17 mouse cellular contexts compared by ENCODE assay signal in the genomic region with DNA sequence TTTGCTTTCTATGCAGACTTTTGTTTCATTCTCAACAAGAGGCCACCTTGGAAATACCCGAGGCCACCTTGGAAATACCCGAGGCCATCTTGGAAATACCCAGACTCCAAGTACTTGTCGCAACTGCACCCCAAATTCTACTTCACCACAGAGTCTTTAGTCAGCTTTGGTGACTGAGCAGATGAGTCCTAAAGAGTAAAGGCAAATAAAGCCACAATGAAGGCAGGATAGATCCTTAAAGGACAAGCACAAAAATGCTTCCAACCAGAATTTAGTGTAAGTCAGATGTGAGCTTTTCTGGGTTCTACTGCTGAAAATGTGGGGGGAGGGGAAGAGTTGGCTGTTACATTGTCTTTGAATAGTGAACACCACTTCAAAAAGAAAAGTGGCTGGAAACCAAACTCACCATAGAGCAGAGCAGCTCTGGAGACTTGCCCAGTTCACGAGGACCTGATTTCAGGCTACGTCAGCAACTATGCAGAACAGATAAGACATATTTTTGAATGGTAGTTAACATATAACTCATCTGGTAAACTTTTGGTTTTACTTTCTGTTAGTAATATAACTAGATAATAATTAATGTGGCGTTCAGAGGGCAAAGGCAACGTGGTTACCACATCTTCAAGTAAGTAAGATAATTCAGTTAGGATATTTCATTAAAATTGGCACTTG. TPM values are rescaled to one million over a fixed set of nuclear protein-coding genes. Genes with fewer than 3 reads are reported as not detected.
DNase-seq lines count a peak whose midpoint lies in the region; ATAC-seq and TF ChIP-seq lines count a peak whose summit lies in the region.
"Had no signal": no experiment of that assay in that cellular context is flagged by ENCODE, and none has a peak within 500 bp of the region (broad histone marks: within the 10 kb centered on the region; RNA-seq: fewer than 3 reads in every experiment).

No protein-coding gene starts in this region.

- no peaks in the 10 kb centered on the region for H3K27me3 ChIP-seq in liver, adult 2 months (ENCODE audit: control insufficient read depth, insufficient read depth, low read length)
- H3K27me3 ChIP-seq in liver, embryonic 12.5 days (replicated peaks) = no peaks in the 10 kb centered on the region
- no peaks in the 10 kb centered on the region for H3K27me3 ChIP-seq in CH12.LX (replicated peaks)
- H3K27me3 ChIP-seq in forebrain, embryonic 12.5 days = no peaks in the 10 kb centered on the region
- H3K27me3 ChIP-seq: embryonic facial prominence, embryonic 13.5 days; forebrain, embryonic 13.5 days; heart, embryonic 15.5 days; hindbrain, embryonic 13.5 days had no signal

- H3K9ac ChIP-seq in liver, adult 2 months (ENCODE audit: low read depth, low read length) = no peak overlapping the region
- no peak overlapping the region for H3K9ac ChIP-seq in liver, embryonic 12.5 days
- peak overlapping the region; percentile 86 for H3K9ac ChIP-seq in CH12.LX (ENCODE audit: insufficient read depth, low read depth)
- H3K9ac ChIP-seq in forebrain, embryonic 12.5 days = no peak overlapping the region
- H3K9ac ChIP-seq: embryonic facial prominence, embryonic 13.5 days; forebrain, embryonic 13.5 days; heart, embryonic 15.5 days; hindbrain, embryonic 13.5 days; liver, embryonic 14.5 days had no signal

- in situ Hi-C loops in CH12.LX (cut with MboI; ENCODE audit: low pct_ligation_motif_present, low pct_unique_long_range_greater_than_20kb, low sequenced_read_pairs) = loop anchor here (10.0 kb wide), 1 partner anchor 133 kb away; no protein-coding TSS in a partner anchor

- dilution Hi-C loops in CH12.LX (cut with MboI; ENCODE audit: extremely low pct_ligation_motif_present, extremely low pct_unique_long_range_greater_than_20kb, low sequenced_read_pairs) = no loop called here

- ATAC-seq in liver, embryonic 12.5 days = no peak
- 0 out of 2 replicates have a peak, but pooled peaks have one; percentile 43 for ATAC-seq in erythroblast, adult 5-6 weeks (replicated peaks; ENCODE audit: low FRiP score, poor library complexity, severe bottlenecking)
- ATAC-seq in forebrain, embryonic 12.5 days (ENCODE audit: low FRiP score) = no peak
- ATAC-seq: forebrain, embryonic 13.5 days had no signal

- no peak overlapping the region for H3K4me3 ChIP-seq in liver, adult 2 months (ENCODE audit: insufficient read depth, low read depth, low read length)
- no peak overlapping the region for H3K4me3 ChIP-seq in liver, embryonic 12.5 days
- peak overlapping the region; percentile 41 to 55 (median 48) for H3K4me3 ChIP-seq in CH12.LX (replicated peaks in 1 of 3; ENCODE audit: low read depth in 2 of 3, low read length in 2 of 3, poor library complexity in 1 of 3)
- no peak overlapping the region for H3K4me3 ChIP-seq in forebrain, embryonic 12.5 days (replicated peaks)
- H3K4me3 ChIP-seq: embryonic facial prominence, embryonic 13.5 days; forebrain, embryonic 13.5 days; heart, embryonic 15.5 days; hindbrain, embryonic 13.5 days; limb, embryonic 10.5 days had no signal

- H3K9me3 ChIP-seq in liver, embryonic 12.5 days (replicated peaks) = no peaks in the 10 kb centered on the region
- H3K9me3 ChIP-seq in CH12.LX (replicated peaks; ENCODE audit: low read length) = no peaks in the 10 kb centered on the region
- no peaks in the 10 kb centered on the region for H3K9me3 ChIP-seq in forebrain, embryonic 12.5 days
- H3K9me3 ChIP-seq: embryonic facial prominence, embryonic 13.5 days; forebrain, embryonic 13.5 days; heart, embryonic 15.5 days; hindbrain, embryonic 13.5 days; limb, embryonic 10.5 days had no signal

- H3K27ac ChIP-seq in liver, adult 2 months (replicated peaks; ENCODE audit: insufficient read depth, low read depth, low read length) = 0 out of 2 replicates have a peak overlapping the region, but pooled peaks have one; percentile 23
- H3K27ac ChIP-seq in liver, embryonic 12.5 days = no peak overlapping the region
- H3K27ac ChIP-seq in CH12.LX (ENCODE audit: insufficient read depth, low read depth) = peak overlapping the region; percentile 100
- no peak overlapping the region for H3K27ac ChIP-seq in forebrain, embryonic 12.5 days
- H3K27ac ChIP-seq: embryonic facial prominence, embryonic 13.5 days; forebrain, embryonic 13.5 days; heart, embryonic 15.5 days; hindbrain, embryonic 13.5 days; limb, embryonic 10.5 days; liver, embryonic 14.5 days had no signal

- peaks cover 9% of the 10 kb centered on the region for H3K4me1 ChIP-seq in liver, adult 2 months (ENCODE audit: control insufficient read depth, insufficient read depth, low read length)
- H3K4me1 ChIP-seq in liver, embryonic 12.5 days = no peaks in the 10 kb centered on the region
- peaks cover 10 to 35% of the 10 kb centered on the region in 2 experiments for H3K4me1 ChIP-seq in CH12.LX (ENCODE audit: control insufficient read depth in 1 of 2, insufficient read depth in 2 of 2)
- no peaks in the 10 kb centered on the region for H3K4me1 ChIP-seq in forebrain, embryonic 12.5 days
- H3K4me1 ChIP-seq: embryonic facial prominence, embryonic 13.5 days; forebrain, embryonic 13.5 days; hindbrain, embryonic 13.5 days; limb, embryonic 10.5 days had no signal

- no peak; the same call in none of the 2 replicates for TF ChIP-seq RAD21 in CH12.LX (IDR thresholded peaks at IDR 0.05; ENCODE audit: low read depth, low read length)

- H3K79me2 ChIP-seq in liver, adult 2 months (ENCODE audit: control insufficient read depth, insufficient read depth, low read length) = no peaks in the 10 kb centered on the region
- no peaks in the 10 kb centered on the region for H3K79me2 ChIP-seq in CH12.LX (replicated peaks; ENCODE audit: control insufficient read depth, extremely low read depth, insufficient read depth, poor library complexity, severe bottlenecking)

- no peaks in the 10 kb centered on the region for H3K36me3 ChIP-seq in liver, adult 2 months (ENCODE audit: control insufficient read depth, insufficient read depth, low read length)
- H3K36me3 ChIP-seq in liver, embryonic 12.5 days = no peaks in the 10 kb centered on the region
- no peaks in the 10 kb centered on the region for H3K36me3 ChIP-seq in CH12.LX (replicated peaks in 1 of 2; ENCODE audit: control insufficient read depth in 1 of 2, insufficient read depth in 1 of 2, low read length in 1 of 2)
- H3K36me3 ChIP-seq in forebrain, embryonic 12.5 days (replicated peaks) = no peaks in the 10 kb centered on the region
- H3K36me3 ChIP-seq: embryonic facial prominence, embryonic 13.5 days; heart, embryonic 15.5 days; hindbrain, embryonic 13.5 days; limb, embryonic 10.5 days had no signal

- TF ChIP-seq CTCF in liver, adult 2 months (IDR thresholded peaks at IDR 0.05; ENCODE audit: low read depth, low read length) = no peak
- TF ChIP-seq CTCF in CH12.LX (conservative IDR thresholded peaks at IDR 0.05 in 1 of 2, IDR thresholded peaks at IDR 0.05 in 1 of 2; ENCODE audit: low read depth in 2 of 2, low read length in 2 of 2) = no peak

- intact Hi-C loops in left cerebral cortex, postnatal 25 days (cut with DNase I) = no loop called here

- no peak for TF ChIP-seq POLR2A in liver, adult 2 months (IDR thresholded peaks at IDR 0.05; ENCODE audit: extremely low read depth, insufficient read depth, low read length)
- peak; percentile 45; the same call in 1 of the 2 replicates for TF ChIP-seq POLR2A in CH12.LX (IDR thresholded peaks at IDR 0.05; ENCODE audit: low read depth, low read length)

- H3K4me2 ChIP-seq in liver, embryonic 12.5 days = no peak overlapping the region
- peak overlapping the region; percentile 84 for H3K4me2 ChIP-seq in CH12.LX (ENCODE audit: insufficient read depth, low read depth, poor library complexity, severe bottlenecking)
- H3K4me2 ChIP-seq in forebrain, embryonic 12.5 days = no peak overlapping the region
- H3K4me2 ChIP-seq: embryonic facial prominence, embryonic 13.5 days; forebrain, embryonic 13.5 days; heart, embryonic 15.5 days; hindbrain, embryonic 13.5 days had no signal

- peak; percentile 85 for DNase-seq in liver, adult 2 months (ENCODE audit: extremely low read depth, low read depth, low spot score)
- peak; percentile 85 for DNase-seq in CH12.LX (ENCODE audit: extremely low read depth)
- peak; percentile 46 to 51 for DNase-seq in kidney, postnatal 25 days
- no peak for DNase-seq in left cerebral cortex, postnatal 25 days (ENCODE audit: low spot score in 2 of 2)
- no peak for DNase-seq in right cerebral cortex, postnatal 14 days
- DNase-seq: cerebellum, adult 18-20 months; spleen, adult 18-20 months; thymus, postnatal 36 days had no signal

- TF ChIP-seq EP300 in CH12.LX (IDR thresholded peaks at IDR 0.05; ENCODE audit: low read length) = peak; percentile 52

- WGBS in liver, adult 2 months = 47% methylated on average over 7 of the region's 7 CpGs
- 67% methylated on average over 7 of the region's 7 CpGs for WGBS in liver, embryonic 12.5 days (ENCODE audit: insufficient replicate concordance)
- WGBS in forebrain, embryonic 12.5 days = 91% methylated on average over 7 of the region's 7 CpGs

TF ChIP-seq in CH12.LX, 34 proteins besides CTCF, POLR2A, EP300 and RAD21 (continues in another document):
- TF ChIP-seq MAFK (IDR thresholded peaks at IDR 0.05; ENCODE audit: insufficient replicate concordance, low read length) (peak; percentile 91), GABPA (IDR thresholded peaks at IDR 0.05; ENCODE audit: insufficient replicate concordance, low read depth, low read length) (no peak), TBP (conservative IDR thresholded peaks at IDR 0.05; ENCODE audit: low read depth, low read length) (peak; percentile 47; the same call in 1 of the 2 replicates), MYC (IDR thresholded peaks at IDR 0.05; ENCODE audit: low read depth, low read length) (peak; percentile 82; the same call in 1 of the 2 replicates), CHD2 (IDR thresholded peaks at IDR 0.05; ENCODE audit: low read length) (peak; percentile 84), SMC3 (IDR thresholded peaks at IDR 0.05; ENCODE audit: low read depth, low read length) (no peak), HCFC1 (IDR thresholded peaks at IDR 0.05; ENCODE audit: low read depth, low read length) (no peak; the same call in 1 of the 2 replicates), JUN (IDR thresholded peaks at IDR 0.05; ENCODE audit: insufficient read depth, low read depth, low read length) (peak; percentile 41; the same call in 1 of the 2 replicates), JUND (conservative IDR thresholded peaks at IDR 0.05; ENCODE audit: low read depth, low read length) (peak; percentile 56)

RNA-seq across cellular contexts. Expression of a gene that starts 34.5 kb away (rescaled TPM):
- total RNA-seq in liver, adult 2 months (2014; rRNA removed) = 16.0 and 23.5 TPM in 2 replicates
- 3.8 and 4.7 TPM in 2 replicates for polyA plus RNA-seq in liver, adult 2 months (2012; rRNA removed)
- polyA plus RNA-seq in liver, embryonic 12.5 days (2016; fragmentation: Nextera tagmentation; extraction: Ambion mirVana) = 0.30 and 0.50 TPM in 2 replicates
- total RNA-seq in CH12.LX (2012; rRNA removed) (not detected in 2 replicates), CH12.LX (2014; rRNA removed) (not detected in 2 replicates)
- not detected in 2 replicates for polyA plus RNA-seq in CH12.LX (2012; ENCODE audit: insufficient read length, low read depth)
- 237 and 297 TPM in 2 replicates for total RNA-seq in erythroblast, adult 5-6 weeks (2015; ENCODE audit: low replicate concordance)
- total RNA-seq in erythroblast, adult 5-6 weeks (2017; ENCODE audit: low replicate concordance) = 556 and 560 TPM in 2 replicates
- 0.05 and 0.10 TPM in 2 replicates for polyA plus RNA-seq in forebrain, embryonic 12.5 days (2016; fragmentation: Nextera tagmentation; extraction: Ambion mirVana)
- 100 to 1,000 TPM; 199 TPM for total RNA-seq in left cerebral cortex, postnatal 25 days (2021)
- polyA plus RNA-seq: limb, embryonic 10.5 days had no signal

Comparison
In these comparisons a context has a peak if more than half of its experiments do, and no peak if none do; other contexts are left out.
1. H3K27ac ChIP-seq: peak in liver, adult 2 months (single experiment) and CH12.LX (single experiment); none in liver, embryonic 12.5 days (single experiment) and forebrain, embryonic 12.5 days (single experiment).
2. DNase-seq: peak in liver, adult 2 months (single experiment), CH12.LX (single experiment) and kidney, postnatal 25 days (2 of 2); none in left cerebral cortex, postnatal 25 days (0 of 2) and right cerebral cortex, postnatal 14 days (single experiment).
3. H3K4me3 ChIP-seq: peak in CH12.LX (3 of 3); none in liver, adult 2 months (single experiment), liver, embryonic 12.5 days (single experiment) and forebrain, embryonic 12.5 days (single experiment).
4. RNA of a gene that starts 34.5 kb away (total RNA-seq): 237 to 560 TPM in erythroblast, adult 5-6 weeks, 199 TPM in left cerebral cortex, postnatal 25 days and 16.0 to 23.5 TPM in liver, adult 2 months; not detected in CH12.LX; every median in the first group is over 10 times any median in the second.